Mouse (Mus musculus): ENCODE results near the gene Rhox4a. TPM values are rescaled to one million over a fixed set of nuclear protein-coding genes. Genes with fewer than 3 reads are reported as not detected.
"Not testable (repeated sequence)": the region's sequence is repeated elsewhere in the genome, so short reads cannot be mapped to it uniquely, and the experiment has no call there.

Gene Rhox4a
- not detected in 2 replicates for polyA plus RNA-seq (2014; fragmentation: Nextera tagmentation; extraction: Ambion mirVana)

DNA sequence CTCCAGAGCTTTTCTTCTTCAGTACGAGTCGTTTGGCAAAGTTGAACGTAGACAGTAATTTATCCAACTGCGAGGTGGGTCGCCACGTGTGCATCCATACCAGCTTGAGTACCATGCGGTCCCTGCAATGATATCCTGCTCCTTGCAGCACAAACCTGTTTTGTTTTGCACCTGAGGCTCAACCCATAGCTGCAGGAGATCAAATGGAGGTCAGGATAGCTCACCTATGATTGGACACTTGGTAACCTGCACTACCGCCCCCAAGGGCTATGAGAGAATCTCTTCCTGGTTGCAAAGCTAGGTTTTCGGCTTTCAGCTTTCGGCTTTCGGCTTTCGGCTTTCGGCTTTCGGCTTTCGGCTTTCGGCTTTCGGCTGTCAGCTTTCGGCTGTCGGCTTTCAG, at the start of gene Rhox4a:
TSS of gene Rhox4a (plus strand) at position 301 of the 400 bp plus-strand sequence.
- not testable (repeated sequence) for DNase-seq (ENCODE audit: low spot score); H3K36me3 ChIP-seq (ENCODE audit: control insufficient read depth, insufficient read depth, low read length)
- 95% methylated on average over 10 of the region's 19 CpGs for WGBS

GRCm38 (mm10) chrX:37222158-37222557, 43.0 kb upstream of the Rhox4a start, which contains the start of gene Rhox1:
Gene Rhox1, minus strand, starts transcription at chrX:37222258.
- not testable (repeated sequence) for H3K27ac ChIP-seq (ENCODE audit: low read depth, low read length); H3K4me1 ChIP-seq (replicated peaks; ENCODE audit: control insufficient read depth, insufficient read depth, low read length); ATAC-seq (ENCODE audit: low FRiP score); H3K9me3 ChIP-seq (ENCODE audit: control insufficient read depth, low read length); DNase-seq (ENCODE audit: low spot score); H3K36me3 ChIP-seq (ENCODE audit: control insufficient read depth, insufficient read depth, low read length); H3K4me2 ChIP-seq (replicated peaks; ENCODE audit: low read depth, low read length); H3K4me3 ChIP-seq (ENCODE audit: low read depth, low read length); H3K27me3 ChIP-seq (ENCODE audit: control insufficient read depth, insufficient read depth, low read length); H3K9ac ChIP-seq (ENCODE audit: low read depth, low read length)
- 62% methylated on average over 1 of the region's 1 CpGs for WGBS

More for the DNA sequence above, at the start of gene Rhox4a:
- ATAC-seq (ENCODE audit: low FRiP score); H3K4me2 ChIP-seq (replicated peaks; ENCODE audit: low read depth, low read length); H3K4me3 ChIP-seq (ENCODE audit: low read depth, low read length); H3K9ac ChIP-seq (ENCODE audit: low read depth, low read length); H3K27me3 ChIP-seq (ENCODE audit: control insufficient read depth, insufficient read depth, low read length); H3K27ac ChIP-seq (ENCODE audit: low read depth, low read length); H3K4me1 ChIP-seq (replicated peaks; ENCODE audit: control insufficient read depth, insufficient read depth, low read length); H3K9me3 ChIP-seq (ENCODE audit: control insufficient read depth, low read length): not testable (repeated sequence)

GRCm38 (mm10) chrX:37244676-37245075, 20.5 kb upstream of the Rhox4a start, which contains the start of gene Rhox2a:
Gene Rhox2a, plus strand, starts transcription at chrX:37244976.
- H3K9me3 ChIP-seq (ENCODE audit: control insufficient read depth, low read length); H3K4me3 ChIP-seq (ENCODE audit: low read depth, low read length); H3K9ac ChIP-seq (ENCODE audit: low read depth, low read length); DNase-seq (ENCODE audit: low spot score); ATAC-seq (ENCODE audit: low FRiP score); H3K4me1 ChIP-seq (replicated peaks; ENCODE audit: control insufficient read depth, insufficient read depth, low read length); H3K36me3 ChIP-seq (ENCODE audit: control insufficient read depth, insufficient read depth, low read length); H3K4me2 ChIP-seq (replicated peaks; ENCODE audit: low read depth, low read length); H3K27ac ChIP-seq (ENCODE audit: low read depth, low read length); H3K27me3 ChIP-seq (ENCODE audit: control insufficient read depth, insufficient read depth, low read length): not testable (repeated sequence)
- no CpG with 5 or more reads among the region's 9 CpGs for WGBS

DNA sequence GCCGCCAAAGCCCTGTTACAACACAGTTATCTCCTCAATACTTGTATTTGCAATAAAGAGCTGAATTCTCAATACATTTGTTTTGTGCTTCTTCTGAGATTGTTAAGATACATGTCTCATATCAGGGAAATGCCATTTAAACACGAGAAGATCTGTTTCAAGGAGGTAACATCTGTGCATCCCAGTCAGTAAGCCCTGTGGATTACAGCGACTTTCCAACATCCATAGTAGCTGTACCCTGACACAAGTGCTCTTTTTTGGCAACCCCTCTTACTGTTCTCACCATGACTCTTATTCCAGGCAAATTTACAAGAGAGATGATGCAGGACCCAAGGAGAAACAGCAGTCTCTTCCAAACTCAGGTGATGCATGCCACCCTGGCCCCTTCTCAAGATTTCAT, 15.5 kb upstream of the Rhox4a start, which contains the start of gene Rhox3a:
TSS of gene Rhox3a (plus strand) at position 301 of the 400 bp plus-strand sequence.
- not testable (repeated sequence) for H3K9ac ChIP-seq (ENCODE audit: low read depth, low read length); H3K9me3 ChIP-seq (ENCODE audit: control insufficient read depth, low read length); DNase-seq (ENCODE audit: low spot score); H3K27ac ChIP-seq (ENCODE audit: low read depth, low read length); H3K36me3 ChIP-seq (ENCODE audit: control insufficient read depth, insufficient read depth, low read length); H3K4me1 ChIP-seq (replicated peaks; ENCODE audit: control insufficient read depth, insufficient read depth, low read length); H3K27me3 ChIP-seq (ENCODE audit: control insufficient read depth, insufficient read depth, low read length); H3K4me3 ChIP-seq (ENCODE audit: low read depth, low read length); H3K4me2 ChIP-seq (replicated peaks; ENCODE audit: low read depth, low read length); ATAC-seq (ENCODE audit: low FRiP score)
- 71% methylated on average over 1 of the region's 3 CpGs for WGBS

Other genes with a start within 250 kb of the Rhox4a start
- not detected in 2 replicates for gene Sowahd, start 216.5 kb upstream of the Rhox4a start, polyA plus RNA-seq (2014; fragmentation: Nextera tagmentation; extraction: Ambion mirVana)
- gene Rpl39, start 179.9 kb upstream of the Rhox4a start, polyA plus RNA-seq (2014; fragmentation: Nextera tagmentation; extraction: Ambion mirVana): 414 and 431 TPM in 2 replicates
- gene Upf3b, start 155.0 kb upstream of the Rhox4a start, polyA plus RNA-seq (2014; fragmentation: Nextera tagmentation; extraction: Ambion mirVana): 19.0 and 27.6 TPM in 2 replicates
- gene Nkap, start 138.5 kb upstream of the Rhox4a start, polyA plus RNA-seq (2014; fragmentation: Nextera tagmentation; extraction: Ambion mirVana): 22.3 and 25.9 TPM in 2 replicates
- 0.50 and 0.57 TPM in 2 replicates for gene Akap14, start 96.5 kb upstream of the Rhox4a start, polyA plus RNA-seq (2014; fragmentation: Nextera tagmentation; extraction: Ambion mirVana)
- 443 and 479 TPM in 2 replicates for gene Ndufa1, start 74.2 kb upstream of the Rhox4a start, polyA plus RNA-seq (2014; fragmentation: Nextera tagmentation; extraction: Ambion mirVana)
- gene Rnf113a1, start 74.1 kb upstream of the Rhox4a start, polyA plus RNA-seq (2014; fragmentation: Nextera tagmentation; extraction: Ambion mirVana): 16.1 and 18.5 TPM in 2 replicates
- not detected in 2 replicates for gene Gm9, start 54.3 kb upstream of the Rhox4a start, polyA plus RNA-seq (2014; fragmentation: Nextera tagmentation; extraction: Ambion mirVana)
- gene Rhox1, start 43.1 kb upstream of the Rhox4a start, polyA plus RNA-seq (2014; fragmentation: Nextera tagmentation; extraction: Ambion mirVana): not detected in 2 replicates
- 0.26 and 0.29 TPM in 2 replicates for gene Rhox2a, start 20.4 kb upstream of the Rhox4a start, polyA plus RNA-seq (2014; fragmentation: Nextera tagmentation; extraction: Ambion mirVana)
- not detected in 2 replicates for gene Rhox3a, start 15.4 kb upstream of the Rhox4a start, polyA plus RNA-seq (2014; fragmentation: Nextera tagmentation; extraction: Ambion mirVana)
- not detected in 2 replicates for gene Rhox3a2, start 114.7 kb downstream of the Rhox4a start, polyA plus RNA-seq (2014; fragmentation: Nextera tagmentation; extraction: Ambion mirVana)
- 4.2 TPM in 2 replicates for gene Rhox4a2, start 125.5 kb downstream of the Rhox4a start, polyA plus RNA-seq (2014; fragmentation: Nextera tagmentation; extraction: Ambion mirVana)
- 0.85 TPM in 1 of 2 replicates, not detected in the other for gene Rhox2b, start 146.7 kb downstream of the Rhox4a start, polyA plus RNA-seq (2014; fragmentation: Nextera tagmentation; extraction: Ambion mirVana)
- gene Rhox4b, start 167.2 kb downstream of the Rhox4a start, polyA plus RNA-seq (2014; fragmentation: Nextera tagmentation; extraction: Ambion mirVana): 0.91 and 1.5 TPM in 2 replicates
- 2.4 and 4.1 TPM in 2 replicates for gene Rhox2c, start 188.3 kb downstream of the Rhox4a start, polyA plus RNA-seq (2014; fragmentation: Nextera tagmentation; extraction: Ambion mirVana)
- not detected in 2 replicates for gene Rhox3c, start 193.2 kb downstream of the Rhox4a start, polyA plus RNA-seq (2014; fragmentation: Nextera tagmentation; extraction: Ambion mirVana)
- gene Rhox4c, start 215.0 kb downstream of the Rhox4a start, polyA plus RNA-seq (2014; fragmentation: Nextera tagmentation; extraction: Ambion mirVana): 0.37 TPM in 1 of 2 replicates, not detected in the other
- 0.43 TPM in 1 of 2 replicates, not detected in the other for gene Rhox2d, start 228.1 kb downstream of the Rhox4a start, polyA plus RNA-seq (2014; fragmentation: Nextera tagmentation; extraction: Ambion mirVana)
- 0.21 TPM in 1 of 2 replicates, not detected in the other for gene Rhox4d, start 249.0 kb downstream of the Rhox4a start, polyA plus RNA-seq (2014; fragmentation: Nextera tagmentation; extraction: Ambion mirVana)

Measured in hindbrain, embryonic 11.5 days (tissue).